Mouse (Mus musculus) T-cell, adult 2 months (primary cell): ENCODE measurements around the gene Triobp.
"Not testable (repeated sequence)": the region's sequence is repeated elsewhere in the genome, so short reads cannot be mapped to it uniquely, and the experiment has no call there.

Source experiments
- DNase-seq: peaks from one replicate; pipeline ENCODE4 v3.0.0; 2022; ENCODE audit warnings: low spot score

Triobp gene

GRCm38 (mm10) chr15:79030551-79031435, 83.3 kb downstream of the Triobp start:
- DNase-seq, result peak; percentile 55

DNA sequence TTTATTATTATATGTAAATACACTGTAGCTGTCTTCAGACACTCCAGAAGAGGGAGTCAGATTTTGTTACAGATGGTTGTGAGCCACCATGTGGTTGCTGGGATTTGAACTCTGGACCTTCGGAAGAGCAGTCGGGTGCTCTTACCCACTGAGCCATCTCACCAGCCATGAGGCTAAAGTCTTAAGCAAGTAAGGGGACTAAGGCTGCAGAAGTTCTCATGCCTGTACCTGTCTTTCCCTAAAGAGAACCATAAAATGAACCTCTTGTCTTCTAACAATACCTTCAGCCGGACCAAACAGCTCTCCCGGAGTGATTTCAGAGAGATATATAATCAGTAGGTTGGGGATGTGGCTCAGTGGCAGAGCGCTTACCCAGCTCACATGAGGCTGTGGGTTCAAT, 84.4 kb downstream of the Triobp start:
- not testable (repeated sequence) for DNase-seq

DNA sequence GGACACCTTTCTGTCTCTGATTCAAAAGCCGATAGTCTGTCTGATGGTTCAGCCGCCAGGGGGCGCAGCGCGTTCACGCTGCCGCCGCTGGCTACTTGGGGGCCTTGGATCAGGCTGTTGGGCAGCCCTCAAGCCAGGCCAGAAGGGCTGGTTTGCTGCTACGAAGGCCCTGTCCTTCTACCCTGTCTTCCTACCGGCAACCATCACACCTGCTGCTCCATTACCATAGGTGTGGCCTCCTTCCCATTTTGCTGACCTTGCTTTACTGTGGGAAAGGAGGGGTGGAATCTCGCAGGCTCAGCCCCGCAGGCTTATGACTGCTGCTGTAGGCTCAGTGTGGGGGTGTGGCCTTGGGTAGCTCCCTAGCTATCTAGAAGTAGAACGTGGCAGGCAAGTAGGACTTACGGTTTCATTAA, 90.4 kb downstream of the Triobp start:
- peak; percentile 53 for DNase-seq

- no peak for DNase-seq
These were observed 90.8 kb downstream of the Triobp start for GRCm38 (mm10) chr15:79038331-79038730.

DNA sequence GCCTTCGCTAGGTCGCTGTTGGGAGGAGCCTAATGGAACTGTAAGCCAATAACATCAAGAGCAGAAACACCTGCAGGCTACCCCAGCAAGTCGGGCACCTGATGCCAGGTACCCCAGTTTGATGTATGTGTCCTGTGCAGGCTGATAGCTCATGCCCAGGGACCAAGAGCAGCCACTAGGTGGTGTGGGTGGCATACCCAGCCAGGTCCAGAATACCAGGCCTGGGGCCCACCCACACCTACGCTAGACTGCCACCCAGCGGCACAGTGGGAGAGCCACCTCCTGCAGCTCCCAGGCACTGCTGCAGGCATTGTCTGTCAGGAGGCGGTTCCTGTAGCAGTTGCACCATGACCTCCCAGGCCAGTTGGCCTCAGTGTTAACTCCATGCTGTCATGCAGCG, 91.3 kb downstream of the Triobp start:
- DNase-seq, result peak; percentile 88

GRCm38 (mm10) chr15:79040501-79041416, 93.2 kb downstream of the Triobp start:
- DNase-seq, result no peak

GRCm38 (mm10) chr15:79041585-79041984, 94.1 kb downstream of the Triobp start, which contains the start of gene Galr3:
TSS of gene Galr3 (plus strand) at chr15:79041885.
- DNase-seq, result no peak

DNA sequence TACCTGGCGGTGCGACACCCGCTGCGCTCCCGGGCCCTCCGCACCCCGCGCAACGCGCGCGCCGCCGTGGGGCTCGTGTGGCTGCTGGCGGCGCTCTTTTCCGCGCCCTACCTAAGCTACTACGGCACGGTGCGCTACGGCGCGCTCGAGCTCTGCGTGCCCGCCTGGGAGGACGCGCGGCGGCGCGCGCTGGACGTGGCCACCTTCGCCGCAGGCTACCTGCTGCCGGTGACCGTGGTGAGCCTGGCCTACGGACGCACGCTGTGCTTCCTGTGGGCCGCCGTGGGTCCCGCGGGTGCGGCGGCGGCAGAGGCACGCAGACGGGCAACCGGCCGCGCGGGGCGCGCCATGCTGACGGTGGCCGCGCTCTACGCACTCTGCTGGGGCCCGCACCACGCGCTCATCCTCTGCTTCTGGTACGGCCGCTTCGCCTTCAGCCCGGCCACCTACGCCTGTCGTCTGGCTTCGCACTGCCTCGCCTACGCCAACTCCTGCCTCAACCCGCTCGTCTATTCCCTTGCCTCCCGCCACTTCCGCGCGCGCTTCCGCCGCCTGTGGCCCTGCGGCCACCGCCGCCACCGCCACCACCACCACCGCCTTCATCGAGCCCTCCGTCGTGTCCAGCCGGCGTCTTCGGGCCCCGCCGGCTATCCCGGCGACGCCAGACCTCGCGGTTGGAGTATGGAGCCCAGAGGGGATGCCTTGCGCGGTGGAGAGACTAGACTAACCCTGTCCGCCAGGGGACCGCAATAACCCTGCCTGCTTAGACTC, 95.4 kb downstream of the Triobp start:
- no peak for DNase-seq

GRCm38 (mm10) chr15:79044837-79045236, 97.3 kb downstream of the Triobp start:
- no peak for DNase-seq

GRCm38 (mm10) chr15:79048186-79048585, 100.7 kb downstream of the Triobp start:
- no peak for DNase-seq

- no peak for DNase-seq
These were observed 102.8 kb downstream of the Triobp start for GRCm38 (mm10) chr15:79050160-79050845.

- no peak for DNase-seq
These were observed 103.4 kb downstream of the Triobp start for GRCm38 (mm10) chr15:79050964-79051363.

DNA sequence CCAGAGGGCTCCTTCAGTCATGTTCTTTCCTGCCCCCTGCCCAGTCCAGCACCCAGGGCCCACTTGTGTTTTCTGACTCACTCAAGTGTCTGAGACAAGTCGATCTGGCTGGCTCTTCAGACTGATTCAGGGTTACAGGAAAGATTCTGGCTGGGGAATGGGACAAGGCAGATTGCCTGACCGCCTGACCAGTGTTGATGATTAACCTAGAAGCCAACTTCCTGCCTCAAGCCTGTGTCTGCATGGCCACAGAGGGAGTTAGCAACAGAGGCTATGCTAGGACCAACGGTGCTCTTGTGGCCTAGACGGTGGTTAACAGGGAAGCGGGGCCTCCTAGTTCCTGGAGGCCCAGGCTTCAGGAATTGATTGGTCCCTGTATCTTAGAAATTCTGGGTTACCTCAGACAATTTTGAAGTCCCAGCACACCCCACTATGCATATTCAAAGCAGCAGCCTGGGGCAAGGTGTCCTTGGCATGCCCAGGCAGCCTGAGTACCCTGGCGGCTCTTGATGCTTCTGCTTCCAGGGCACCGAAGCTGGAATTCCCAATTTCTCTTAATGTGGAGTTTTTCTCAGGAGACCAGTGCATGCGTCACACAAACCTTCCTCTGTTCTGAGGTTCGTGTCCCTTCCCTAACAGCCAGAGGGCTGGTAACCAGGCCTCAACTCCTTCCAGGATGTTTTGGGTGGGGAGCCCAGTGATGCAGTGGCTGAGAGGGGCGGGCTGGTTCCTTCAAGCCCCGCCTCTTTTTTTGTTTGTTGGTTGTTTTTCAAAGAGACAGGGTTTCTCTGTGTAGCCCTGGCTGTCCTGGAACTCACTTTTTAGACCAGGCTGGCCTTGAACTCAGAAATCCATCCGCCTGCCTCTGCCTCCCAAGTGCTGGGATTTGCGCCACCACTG, 104.2 kb downstream of the Triobp start:
- DNase-seq, result no peak

DNA sequence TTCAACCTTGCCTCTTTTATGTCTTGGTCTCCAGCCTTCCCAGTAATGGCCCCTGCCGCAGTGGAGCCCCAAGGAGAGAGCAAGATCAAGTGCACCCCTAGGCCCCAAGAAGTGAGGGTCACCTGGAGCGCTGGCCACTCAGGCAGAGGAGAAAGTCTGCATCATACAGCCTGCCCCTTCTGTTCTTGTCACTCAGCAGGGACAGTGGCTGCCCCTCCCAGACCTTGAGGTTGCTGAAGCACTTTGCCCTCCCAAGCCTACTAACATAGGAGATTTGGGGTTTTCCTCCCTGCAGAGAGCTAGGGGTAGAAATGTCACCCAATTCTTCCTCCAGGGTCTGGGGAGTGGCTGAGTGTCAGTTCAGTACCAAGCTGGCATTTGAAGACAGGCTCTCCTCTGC, 104.8 kb downstream of the Triobp start:
- no peak for DNase-seq
